Mouse (Mus musculus) activated CD4-positive, CD25-positive, alpha-beta regulatory T cell (primary cell): Measurements from ENCODE around the gene Mfsd5. TPM values are rescaled to one million over a fixed set of nuclear protein-coding genes. Genes with fewer than 3 reads are reported as not detected.

Experiments
- polyA plus RNA-seq, 2 experiments: library from polyadenylated mRNA; unstranded; fragments of 100-300 nt; shearing (Covaris generic); gene quantifications; one replicate each; pipeline ENCODE4 v1.2.1; 2017

The Mfsd5 gene
- 100 to 1,000 TPM; 108 to 122 TPM for polyA plus RNA-seq

GRCm38 (mm10) chr15:102279092-102279782 lies at the start of gene Mfsd5:
Gene Mfsd5 (plus strand): TSS chr15:102279454.

GRCm38 (mm10) chr15:102231748-102232147 lies 47.5 kb upstream of the Mfsd5 start, which contains the start of gene Itgb7:
Gene Itgb7 (minus strand): TSS chr15:102231944.

GRCm38 (mm10) chr15:102257202-102258075 lies 21.8 kb upstream of the Mfsd5 start, which contains the start of gene Rarg:
Gene Rarg (minus strand): TSS chr15:102257517.

GRCm38 (mm10) chr15:102270274-102270960 lies 8.8 kb upstream of the Mfsd5 start, which contains the start of gene Gm9918:
Gene Gm9918 (plus strand): TSS chr15:102270563.

GRCm38 (mm10) chr15:102295633-102296367 lies 16.5 kb downstream of the Mfsd5 start, which contains the start of gene Espl1:
Gene Espl1 (plus strand): TSS chr15:102296266.

GRCm38 (mm10) chr15:102326022-102326576 lies 46.8 kb downstream of the Mfsd5 start, which contains the start of gene Pfdn5:
Gene Pfdn5 (plus strand): TSS chr15:102326116.

Other genes with a start within 250 kb of the Mfsd5 start
- 10 to 100 TPM; 81.7 to 85.7 TPM for gene Eif4b, start 205.7 kb upstream of the Mfsd5 start, polyA plus RNA-seq
- gene Tns2, start 179.0 kb upstream of the Mfsd5 start, polyA plus RNA-seq: under 1 TPM; 0.23 to 0.81 TPM
- 10 to 100 TPM; 55.1 to 60.3 TPM for gene Spryd3, start 143.2 kb upstream of the Mfsd5 start, polyA plus RNA-seq
- under 1 TPM in 1 of 2 experiments, not detected in 1; 0.33 TPM for gene Igfbp6, start 135.1 kb upstream of the Mfsd5 start, polyA plus RNA-seq
- 1 to 10 TPM in 1 of 2 experiments, under 1 TPM in 1; 0.87 to 4.3 TPM for gene Soat2, start 128.9 kb upstream of the Mfsd5 start, polyA plus RNA-seq
- gene Zfp740, start 76.2 kb upstream of the Mfsd5 start, polyA plus RNA-seq: 100 to 1,000 TPM in 1 of 2 experiments, 10 to 100 TPM in 1; 82.9 to 100 TPM
- 10 to 100 TPM; 11.0 to 21.9 TPM for gene Csad, start 74.7 kb upstream of the Mfsd5 start, polyA plus RNA-seq
- gene Itgb7, start 47.5 kb upstream of the Mfsd5 start, polyA plus RNA-seq: 1,000 to 10,000 TPM in 1 of 2 experiments, 100 to 1,000 TPM in 1; 949 to 1,884 TPM
- gene Rarg, start 21.9 kb upstream of the Mfsd5 start, polyA plus RNA-seq: 10 to 100 TPM; 28.5 to 42.8 TPM
- not detected for gene Gm9918, start 8.9 kb upstream of the Mfsd5 start, polyA plus RNA-seq
- 1 to 10 TPM; 2.4 to 3.3 TPM for gene Espl1, start 16.8 kb downstream of the Mfsd5 start, polyA plus RNA-seq
- gene Pfdn5, start 46.7 kb downstream of the Mfsd5 start, polyA plus RNA-seq: 100 to 1,000 TPM; 468 to 570 TPM
- 10 to 100 TPM; 87.6 to 90.3 TPM for gene Myg1, start 52.3 kb downstream of the Mfsd5 start, polyA plus RNA-seq
- 10 to 100 TPM; 46.4 to 47.9 TPM for gene Aaas, start 71.3 kb downstream of the Mfsd5 start, polyA plus RNA-seq
- gene Sp7, start 87.7 kb downstream of the Mfsd5 start, polyA plus RNA-seq: not detected
- gene Sp1, start 126.7 kb downstream of the Mfsd5 start, polyA plus RNA-seq: 10 to 100 TPM; 10.7 to 15.1 TPM
- under 1 TPM in 1 of 2 experiments, not detected in 1; 0.49 TPM for gene Amhr2, start 165.9 kb downstream of the Mfsd5 start, polyA plus RNA-seq
- 100 to 1,000 TPM; 479 to 749 TPM for gene Prr13, start 179.6 kb downstream of the Mfsd5 start, polyA plus RNA-seq
- 100 to 1,000 TPM in 1 of 2 experiments, 10 to 100 TPM in 1; 95.8 to 151 TPM for gene Pcbp2, start 191.1 kb downstream of the Mfsd5 start, polyA plus RNA-seq
- gene Gm10337, start 224.3 kb downstream of the Mfsd5 start, polyA plus RNA-seq: 1 to 10 TPM in 1 of 2 experiments, not detected in 1; 1.5 TPM
- gene Map3k12, start 237.6 kb downstream of the Mfsd5 start, polyA plus RNA-seq: 1 to 10 TPM; 6.4 to 7.5 TPM
- gene Tarbp2, start 238.7 kb downstream of the Mfsd5 start, polyA plus RNA-seq: 10 to 100 TPM; 44.3 to 51.1 TPM
- 1 to 10 TPM; 4.6 to 5.3 TPM for gene Npff, start 245.5 kb downstream of the Mfsd5 start, polyA plus RNA-seq